Mouse (Mus musculus): ENCODE data around the gene Elmo1. TPM values are rescaled to one million over a fixed set of nuclear protein-coding genes. Genes with fewer than 3 reads are reported as not detected.
A peak's percentile ranks its signal among the peaks of the same experiment; 100 is the strongest.

Gene Elmo1
- polyA plus RNA-seq, 1 experiment = 16.1 TPM

DNA sequence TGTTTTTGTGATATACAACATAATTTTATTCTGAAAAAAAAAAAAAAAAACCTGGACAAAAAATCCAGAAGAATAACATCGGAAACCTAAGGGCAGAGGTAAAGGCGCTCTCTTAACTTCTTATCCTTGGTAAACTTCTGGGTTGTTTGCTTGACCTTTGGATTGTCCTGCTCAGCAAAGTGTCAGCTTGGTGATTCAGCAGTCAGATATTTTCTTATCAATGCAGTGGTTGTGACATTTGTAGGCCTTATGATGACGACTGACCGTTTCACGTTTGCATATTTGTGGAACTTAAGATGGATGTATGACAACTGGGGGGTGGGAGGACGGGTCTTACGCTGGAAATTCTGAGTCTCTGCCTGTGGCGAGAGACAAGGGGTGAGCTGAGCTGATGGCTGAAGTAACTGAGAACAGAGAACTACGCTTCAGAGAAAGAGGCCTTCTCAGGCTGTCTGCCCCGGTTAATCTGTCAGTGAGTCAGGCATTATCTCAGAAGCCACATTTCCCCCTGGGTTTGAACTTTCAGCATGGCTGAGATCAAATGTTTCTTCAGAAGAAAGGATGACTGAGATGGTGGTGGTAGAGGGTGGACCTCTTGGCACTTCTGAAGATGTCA is 73.1 kb downstream of the Elmo1 start:
- Histone ChIP-seq H3K9me3 (replicated peaks; ENCODE audit: control insufficient read depth, insufficient read depth, low read length, poor library complexity, severe bottlenecking) (no peaks in the 10 kb centered on the region), H3K4me1 (ENCODE audit: control insufficient read depth, insufficient read depth, low read length) (no peaks in the 10 kb centered on the region), H3K27ac (ENCODE audit: insufficient read depth, low read length) (no peak overlapping the region), H3K9ac (ENCODE audit: low read depth, poor library complexity, severe bottlenecking) (no peak overlapping the region), H3K36me3 (ENCODE audit: control insufficient read depth, insufficient read depth, low read length, poor library complexity, severe bottlenecking) (no peaks in the 10 kb centered on the region), H3K4me3 (ENCODE audit: low read depth, low read length) (no peak overlapping the region), H3K27me3 (ENCODE audit: control insufficient read depth, insufficient read depth, low read length, poor library complexity, severe bottlenecking) (no peaks in the 10 kb centered on the region)
- TF ChIP-seq POLR2A (IDR thresholded peaks at IDR 0.05; ENCODE audit: insufficient read depth, low read length) = no peak
- no peak for TF ChIP-seq CTCF (IDR thresholded peaks at IDR 0.05; ENCODE audit: low read depth, low read length)
- no peak for TF ChIP-seq EP300 (IDR thresholded peaks at IDR 0.05; ENCODE audit: insufficient read depth, low read depth, low read length)

DNA sequence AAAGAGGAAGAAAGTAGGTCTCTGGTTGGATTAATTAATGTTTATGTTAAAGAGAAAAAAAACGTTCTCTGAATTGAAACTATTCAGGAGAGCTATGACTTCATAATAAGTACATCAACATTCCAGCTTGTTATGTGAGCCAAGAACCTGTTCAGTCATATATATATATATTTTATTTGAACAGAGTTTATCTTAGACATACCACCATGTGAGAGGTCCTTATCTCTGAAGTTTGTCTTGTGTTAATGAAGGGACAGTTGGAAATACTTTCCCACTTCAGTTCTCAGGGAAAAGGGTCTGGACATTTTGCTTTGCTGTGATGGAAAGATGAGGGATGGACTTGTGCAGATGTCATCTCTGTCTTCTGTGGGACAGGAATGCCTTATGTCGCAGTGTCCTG is 74.4 kb downstream of the Elmo1 start:
- no peak overlapping the region for H3K27ac ChIP-seq (ENCODE audit: insufficient read depth, low read length)
- TF ChIP-seq POLR2A (IDR thresholded peaks at IDR 0.05; ENCODE audit: insufficient read depth, low read length) (no peak), CTCF (IDR thresholded peaks at IDR 0.05; ENCODE audit: low read depth, low read length) (no peak), EP300 (IDR thresholded peaks at IDR 0.05; ENCODE audit: insufficient read depth, low read depth, low read length) (no peak)
- no peaks in the 10 kb centered on the region for H3K27me3 ChIP-seq (ENCODE audit: control insufficient read depth, insufficient read depth, low read length, poor library complexity, severe bottlenecking)
- H3K36me3 ChIP-seq (ENCODE audit: control insufficient read depth, insufficient read depth, low read length, poor library complexity, severe bottlenecking) = no peaks in the 10 kb centered on the region
- no peak overlapping the region for H3K9ac ChIP-seq (ENCODE audit: low read depth, poor library complexity, severe bottlenecking)
- no peaks in the 10 kb centered on the region for H3K9me3 ChIP-seq (replicated peaks; ENCODE audit: control insufficient read depth, insufficient read depth, low read length, poor library complexity, severe bottlenecking)
- H3K4me1 ChIP-seq (ENCODE audit: control insufficient read depth, insufficient read depth, low read length) = no peaks in the 10 kb centered on the region
- no peak overlapping the region for H3K4me3 ChIP-seq (ENCODE audit: low read depth, low read length)

DNA sequence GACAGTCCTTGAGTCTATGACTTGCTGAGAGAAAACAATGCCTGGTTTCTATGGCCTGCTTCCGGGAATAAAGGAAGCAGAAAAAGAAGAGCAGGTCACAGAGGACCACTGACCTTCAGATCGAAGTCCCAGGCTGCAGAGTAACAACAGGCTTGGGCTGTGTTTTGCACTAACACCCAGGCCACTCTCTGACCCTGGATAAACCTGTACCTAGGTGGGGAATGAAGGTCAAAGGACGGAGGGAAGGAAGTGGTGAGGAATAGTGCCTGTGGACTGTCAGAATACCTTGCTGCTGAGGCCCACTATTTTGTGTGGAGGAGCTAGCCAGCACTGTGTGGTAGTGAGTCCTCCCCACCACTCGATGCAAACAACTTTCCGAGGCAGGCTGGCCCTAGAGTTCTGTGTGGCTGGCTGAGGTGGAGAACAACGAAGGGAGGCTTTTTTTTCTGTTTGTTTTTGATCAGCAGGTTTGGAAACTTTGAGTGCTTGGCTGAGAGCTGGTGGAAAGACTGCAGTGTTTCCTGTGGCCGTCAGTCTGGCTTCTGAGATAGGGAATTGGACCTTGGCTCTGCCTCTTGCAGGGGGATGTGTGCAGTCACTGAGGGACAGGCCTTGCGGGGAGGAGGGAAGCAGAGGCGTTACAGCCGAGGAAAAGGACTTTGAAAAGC is 83.7 kb downstream of the Elmo1 start:
- no peaks in the 10 kb centered on the region for H3K36me3 ChIP-seq (ENCODE audit: control insufficient read depth, insufficient read depth, low read length, poor library complexity, severe bottlenecking)
- no peak overlapping the region for H3K4me3 ChIP-seq (ENCODE audit: low read depth, low read length)
- peak overlapping the region; percentile 95 for H3K27ac ChIP-seq (ENCODE audit: insufficient read depth, low read length)
- H3K27me3 ChIP-seq (ENCODE audit: control insufficient read depth, insufficient read depth, low read length, poor library complexity, severe bottlenecking) = no peaks in the 10 kb centered on the region
- no peaks in the 10 kb centered on the region for H3K9me3 ChIP-seq (replicated peaks; ENCODE audit: control insufficient read depth, insufficient read depth, low read length, poor library complexity, severe bottlenecking)
- H3K4me1 ChIP-seq (ENCODE audit: control insufficient read depth, insufficient read depth, low read length) = peaks cover 5% of the 10 kb centered on the region
- no peak overlapping the region for H3K9ac ChIP-seq (ENCODE audit: low read depth, poor library complexity, severe bottlenecking)
- TF ChIP-seq EP300 (IDR thresholded peaks at IDR 0.05; ENCODE audit: insufficient read depth, low read depth, low read length) (peak; percentile 80; the same call in 1 of the 2 replicates), CTCF (IDR thresholded peaks at IDR 0.05; ENCODE audit: low read depth, low read length) (no peak)

DNA sequence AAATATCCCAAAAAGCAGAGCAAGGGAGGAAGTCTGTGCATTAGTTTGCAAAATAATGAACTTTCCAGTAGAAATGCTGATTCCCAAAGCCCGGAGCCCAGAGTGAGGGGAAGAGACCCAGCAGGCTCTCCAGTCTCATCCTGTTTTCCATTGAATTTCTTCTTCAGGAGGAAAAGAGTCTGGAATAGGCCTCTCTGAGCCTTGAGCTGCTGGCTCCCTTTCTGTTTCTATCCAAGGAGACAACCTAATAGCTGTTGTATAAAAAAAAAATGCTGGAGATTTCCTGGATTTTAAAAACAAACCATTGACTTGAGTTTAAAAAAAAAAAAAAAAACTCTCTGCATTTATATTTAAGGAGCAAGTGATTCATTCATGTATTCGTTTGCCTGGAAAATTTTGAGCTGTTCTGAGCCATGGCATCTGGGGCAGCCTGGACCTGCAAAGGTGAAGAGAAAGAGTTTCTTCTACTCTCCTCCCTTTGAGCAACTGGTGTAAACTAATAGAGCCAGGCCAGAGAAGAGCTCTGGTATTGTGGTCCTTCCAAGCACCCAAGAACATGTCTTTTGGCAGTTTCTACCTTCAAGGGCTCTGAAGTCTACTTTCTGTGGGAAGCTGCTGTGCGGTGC is 84.4 kb downstream of the Elmo1 start:
- H3K4me3 ChIP-seq (ENCODE audit: low read depth, low read length) = no peak overlapping the region
- peaks cover 5% of the 10 kb centered on the region for H3K4me1 ChIP-seq (ENCODE audit: control insufficient read depth, insufficient read depth, low read length)
- TF ChIP-seq EP300 (IDR thresholded peaks at IDR 0.05; ENCODE audit: insufficient read depth, low read depth, low read length) (peak; percentile 4; the same call in 1 of the 2 replicates), POLR2A (IDR thresholded peaks at IDR 0.05; ENCODE audit: insufficient read depth, low read length) (no peak)
- no peaks in the 10 kb centered on the region for H3K36me3 ChIP-seq (ENCODE audit: control insufficient read depth, insufficient read depth, low read length, poor library complexity, severe bottlenecking)
- peak overlapping the region; percentile 33; the same call in 1 of the 2 replicates for H3K9ac ChIP-seq (ENCODE audit: low read depth, poor library complexity, severe bottlenecking)
- no peaks in the 10 kb centered on the region for H3K9me3 ChIP-seq (replicated peaks; ENCODE audit: control insufficient read depth, insufficient read depth, low read length, poor library complexity, severe bottlenecking)
- H3K27me3 ChIP-seq (ENCODE audit: control insufficient read depth, insufficient read depth, low read length, poor library complexity, severe bottlenecking) = no peaks in the 10 kb centered on the region
- H3K27ac ChIP-seq (ENCODE audit: insufficient read depth, low read length) = peak overlapping the region; percentile 95

DNA sequence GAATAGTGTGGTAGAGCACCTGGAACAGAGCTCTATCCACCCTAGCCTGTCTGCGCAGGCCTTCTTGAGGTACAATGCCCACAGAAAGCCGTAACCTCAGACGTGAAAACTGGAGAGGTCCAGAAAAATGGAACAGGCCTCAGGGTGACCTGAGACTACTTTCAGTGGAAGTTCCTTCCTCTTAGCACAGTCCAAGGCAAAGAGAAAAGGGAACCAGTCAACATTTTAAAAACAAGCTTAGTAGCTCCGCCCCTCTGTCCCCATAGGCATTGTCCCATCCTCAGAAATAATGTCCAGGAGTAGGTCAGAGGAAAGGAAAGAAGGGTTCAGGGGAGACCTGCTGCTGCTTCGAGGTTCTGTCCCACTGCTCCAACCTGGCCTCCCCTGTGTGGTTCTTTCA is 90.3 kb downstream of the Elmo1 start:
- TF ChIP-seq CTCF (IDR thresholded peaks at IDR 0.05; ENCODE audit: low read depth, low read length) = no peak
- no peak for TF ChIP-seq EP300 (IDR thresholded peaks at IDR 0.05; ENCODE audit: insufficient read depth, low read depth, low read length)

DNA sequence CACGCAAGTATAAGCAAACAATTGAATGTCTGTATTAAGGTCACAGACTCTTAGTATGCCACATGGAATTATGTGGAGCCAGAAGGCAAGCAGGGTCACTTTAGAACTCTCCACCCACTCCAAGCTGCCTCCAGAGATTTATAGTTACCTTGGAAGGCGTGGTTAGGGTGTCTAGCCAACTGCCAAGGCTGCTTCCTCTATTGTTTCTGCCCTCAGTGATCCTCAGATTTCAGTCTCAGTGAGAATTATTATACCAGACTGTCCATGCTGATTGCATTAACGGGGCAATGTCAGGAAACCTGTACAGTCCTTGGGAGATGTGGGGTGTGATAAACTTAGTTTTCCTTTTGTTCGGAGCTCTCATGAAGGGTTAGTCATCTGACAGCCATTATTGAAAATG is 90.9 kb downstream of the Elmo1 start:
- Histone ChIP-seq H3K27me3 (ENCODE audit: control insufficient read depth, insufficient read depth, low read length, poor library complexity, severe bottlenecking) (no peaks in the 10 kb centered on the region), H3K9ac (ENCODE audit: low read depth, poor library complexity, severe bottlenecking) (no peak overlapping the region), H3K36me3 (ENCODE audit: control insufficient read depth, insufficient read depth, low read length, poor library complexity, severe bottlenecking) (no peaks in the 10 kb centered on the region), H3K9me3 (replicated peaks; ENCODE audit: control insufficient read depth, insufficient read depth, low read length, poor library complexity, severe bottlenecking) (no peaks in the 10 kb centered on the region), H3K4me1 (ENCODE audit: control insufficient read depth, insufficient read depth, low read length) (peaks cover 9% of the 10 kb centered on the region), H3K27ac (ENCODE audit: insufficient read depth, low read length) (peak overlapping the region; percentile 97), H3K4me3 (ENCODE audit: low read depth, low read length) (no peak overlapping the region)
- TF ChIP-seq EP300 (IDR thresholded peaks at IDR 0.05; ENCODE audit: insufficient read depth, low read depth, low read length) = no peak
- TF ChIP-seq CTCF (IDR thresholded peaks at IDR 0.05; ENCODE audit: low read depth, low read length) = no peak
- TF ChIP-seq POLR2A (IDR thresholded peaks at IDR 0.05; ENCODE audit: insufficient read depth, low read length) = no peak

More for the DNA sequence above, 90.3 kb downstream of the Elmo1 start:
- no peaks in the 10 kb centered on the region for H3K36me3 ChIP-seq (ENCODE audit: control insufficient read depth, insufficient read depth, low read length, poor library complexity, severe bottlenecking)
- no peaks in the 10 kb centered on the region for H3K27me3 ChIP-seq (ENCODE audit: control insufficient read depth, insufficient read depth, low read length, poor library complexity, severe bottlenecking)
- no peak overlapping the region for H3K9ac ChIP-seq (ENCODE audit: low read depth, poor library complexity, severe bottlenecking)
- H3K27ac ChIP-seq (ENCODE audit: insufficient read depth, low read length) = no peak overlapping the region
- H3K9me3 ChIP-seq (replicated peaks; ENCODE audit: control insufficient read depth, insufficient read depth, low read length, poor library complexity, severe bottlenecking) = no peaks in the 10 kb centered on the region
- H3K4me3 ChIP-seq (ENCODE audit: low read depth, low read length) = no peak overlapping the region
- H3K4me1 ChIP-seq (ENCODE audit: control insufficient read depth, insufficient read depth, low read length) = peaks cover 9% of the 10 kb centered on the region

All from ES-Bruce4 (cell line).